Mouse (Mus musculus): ENCODE data around the gene Cnn3. TPM values are rescaled to one million over a fixed set of nuclear protein-coding genes. Genes with fewer than 3 reads are reported as not detected.

Cnn3 gene
- polyA plus RNA-seq (2015; fragmentation: Nextera tagmentation; extraction: Ambion mirVana): 525 and 535 TPM in 2 replicates

DNA sequence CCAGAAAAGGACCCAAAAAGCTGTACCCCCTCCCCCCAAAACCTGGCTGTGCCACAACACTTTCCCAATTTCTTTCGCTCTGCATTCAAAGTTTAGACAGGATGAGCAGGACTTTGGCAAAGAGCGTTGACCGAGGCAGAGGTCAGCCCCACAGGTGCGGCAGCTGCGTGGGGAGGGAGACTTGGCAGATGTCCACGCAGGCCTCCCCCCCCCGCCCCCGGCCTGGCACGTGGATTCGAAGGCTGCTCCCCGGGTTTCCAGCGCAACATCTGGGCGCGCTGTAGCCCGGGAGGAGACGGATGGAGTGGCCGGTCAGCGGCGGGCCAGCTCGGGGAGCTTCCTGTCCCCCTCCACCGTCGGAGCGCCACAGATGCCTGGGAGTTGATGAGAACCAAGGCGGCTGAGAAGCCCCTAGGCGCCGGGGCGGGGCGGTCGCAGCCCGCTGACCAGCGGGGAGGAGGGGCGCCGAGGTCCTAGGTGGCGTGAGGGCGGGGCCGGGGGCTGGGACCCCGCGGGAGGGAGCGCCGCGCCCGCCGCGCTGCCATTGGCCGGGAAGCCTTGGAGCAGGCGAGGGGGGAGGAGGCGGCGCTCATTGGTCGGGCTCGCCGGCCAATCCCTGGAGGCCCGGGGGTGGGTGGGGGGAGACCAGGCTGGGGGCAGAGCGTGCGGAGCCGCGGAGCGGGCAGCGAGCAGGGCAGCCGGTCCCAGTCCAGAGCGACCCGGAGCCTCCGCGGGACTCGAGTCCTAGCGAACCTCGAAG lies at the start of gene Cnn3:
TSS of gene Cnn3 (plus strand) at position 637 of the 760 bp plus-strand sequence.
- Histone ChIP-seq H3K4me3 (replicated peaks; ENCODE audit: low read length) (peak within 1 kb of the TSS; percentile 85), H3K27me3 (ENCODE audit: control insufficient read depth, insufficient read depth, low read length) (no peaks in the 10 kb centered on the region), H3K9ac (ENCODE audit: low read length) (peak within 1 kb of the TSS; percentile 95), H3K4me1 (ENCODE audit: control insufficient read depth, insufficient read depth, low read length) (peaks cover 27% of the 10 kb centered on the region), H3K9me3 (replicated peaks; ENCODE audit: control insufficient read depth, low read length) (no peaks in the 10 kb centered on the region), H3K27ac (ENCODE audit: low read length) (peak within 1 kb of the TSS; percentile 99), H3K36me3 (ENCODE audit: control insufficient read depth, insufficient read depth, low read length) (no peaks in the 10 kb centered on the region), H3K4me2 (ENCODE audit: low read depth, low read length) (peak within 1 kb of the TSS; percentile 96)
- under 1% methylated on average over 65 of the region's 66 CpGs for WGBS
- peak; percentile 92 for ATAC-seq (ENCODE audit: insufficient read depth, low FRiP score)

DNA sequence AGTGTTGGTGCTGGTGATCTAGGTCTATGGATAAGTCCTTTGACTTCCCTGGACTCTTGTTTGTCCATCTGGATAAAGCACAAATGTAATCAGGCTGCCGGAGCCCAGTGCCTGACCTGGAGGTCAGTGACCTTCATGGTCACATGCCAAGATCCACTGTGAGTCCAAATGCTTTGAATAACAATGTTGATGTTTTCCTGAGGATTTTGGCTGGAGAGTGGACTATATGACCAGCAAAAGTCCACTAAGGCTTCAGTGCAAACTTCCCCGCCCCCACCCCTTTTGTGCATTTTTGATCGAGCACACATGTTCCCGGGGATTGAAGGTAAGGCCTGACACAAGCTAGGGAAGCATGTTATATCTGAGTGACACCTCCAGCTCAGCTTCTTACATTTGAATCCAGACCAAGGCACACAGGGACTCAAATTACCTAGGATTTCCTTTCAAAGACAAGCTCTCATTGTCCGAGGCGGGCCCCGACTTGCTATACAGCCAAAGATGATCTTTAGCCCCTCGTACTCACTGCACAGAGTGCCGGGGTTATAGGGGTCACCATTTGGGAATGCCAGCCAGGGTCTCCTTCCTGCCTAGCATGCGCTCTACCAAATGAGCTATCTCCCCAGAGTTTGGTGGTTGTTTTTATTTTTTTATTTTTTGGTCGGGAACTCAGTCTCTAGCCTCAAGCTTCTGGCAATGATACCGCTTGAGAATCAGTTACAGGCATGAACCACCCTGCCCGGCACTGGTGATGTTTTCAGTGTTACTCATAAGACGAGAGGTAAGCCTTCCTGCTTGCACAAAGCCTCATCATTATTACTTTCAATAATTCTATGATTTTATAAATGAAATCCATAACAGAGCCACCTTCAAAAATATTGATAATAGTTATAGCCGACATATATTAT lies 47.3 kb upstream of the Cnn3 start:
- ATAC-seq (ENCODE audit: insufficient read depth, low FRiP score): no peak
- Histone ChIP-seq H3K27me3 (ENCODE audit: control insufficient read depth, insufficient read depth, low read length) (no peaks in the 10 kb centered on the region), H3K9me3 (replicated peaks; ENCODE audit: control insufficient read depth, low read length) (no peaks in the 10 kb centered on the region), H3K4me3 (replicated peaks; ENCODE audit: low read length) (no peak overlapping the region), H3K4me2 (ENCODE audit: low read depth, low read length) (no peak overlapping the region), H3K27ac (ENCODE audit: low read length) (peak overlapping the region; percentile 7; the same call in 1 of the 2 replicates), H3K4me1 (ENCODE audit: control insufficient read depth, insufficient read depth, low read length) (no peaks in the 10 kb centered on the region), H3K9ac (ENCODE audit: low read length) (no peak overlapping the region), H3K36me3 (ENCODE audit: control insufficient read depth, insufficient read depth, low read length) (no peaks in the 10 kb centered on the region)
- 66% methylated on average over 15 of the region's 15 CpGs for WGBS

- no peaks in the 10 kb centered on the region for H3K4me1 ChIP-seq (ENCODE audit: control insufficient read depth, insufficient read depth, low read length)
- ATAC-seq (ENCODE audit: insufficient read depth, low FRiP score): no peak
- no peak overlapping the region for H3K27ac ChIP-seq (ENCODE audit: low read length)
- H3K9ac ChIP-seq (ENCODE audit: low read length): no peak overlapping the region
- no peaks in the 10 kb centered on the region for H3K36me3 ChIP-seq (ENCODE audit: control insufficient read depth, insufficient read depth, low read length)
- no peaks in the 10 kb centered on the region for H3K27me3 ChIP-seq (ENCODE audit: control insufficient read depth, insufficient read depth, low read length)
- 77% methylated on average over 5 of the region's 5 CpGs for WGBS
- H3K4me3 ChIP-seq (replicated peaks; ENCODE audit: low read length): no peak overlapping the region
- H3K9me3 ChIP-seq (replicated peaks; ENCODE audit: control insufficient read depth, low read length): no peaks in the 10 kb centered on the region
- H3K4me2 ChIP-seq (ENCODE audit: low read depth, low read length): no peak overlapping the region
Measured at GRCm38 (mm10) chr3:121379699-121380098, 46.6 kb upstream of the Cnn3 start.

GRCm38 (mm10) chr3:121387471-121388009 lies 38.8 kb upstream of the Cnn3 start:
- peaks cover 11% of the 10 kb centered on the region; the same call in 1 of the 2 replicates for H3K4me1 ChIP-seq (ENCODE audit: control insufficient read depth, insufficient read depth, low read length)
- WGBS: 74% methylated on average over 3 of the region's 3 CpGs
- no peak overlapping the region for H3K27ac ChIP-seq (ENCODE audit: low read length)
- H3K4me3 ChIP-seq (replicated peaks; ENCODE audit: low read length): no peak overlapping the region
- no peaks in the 10 kb centered on the region for H3K36me3 ChIP-seq (ENCODE audit: control insufficient read depth, insufficient read depth, low read length)
- no peak overlapping the region for H3K4me2 ChIP-seq (ENCODE audit: low read depth, low read length)
- no peak overlapping the region for H3K9ac ChIP-seq (ENCODE audit: low read length)
- H3K9me3 ChIP-seq (replicated peaks; ENCODE audit: control insufficient read depth, low read length): no peaks in the 10 kb centered on the region
- ATAC-seq (ENCODE audit: insufficient read depth, low FRiP score): no peak
- H3K27me3 ChIP-seq (ENCODE audit: control insufficient read depth, insufficient read depth, low read length): no peaks in the 10 kb centered on the region

DNA sequence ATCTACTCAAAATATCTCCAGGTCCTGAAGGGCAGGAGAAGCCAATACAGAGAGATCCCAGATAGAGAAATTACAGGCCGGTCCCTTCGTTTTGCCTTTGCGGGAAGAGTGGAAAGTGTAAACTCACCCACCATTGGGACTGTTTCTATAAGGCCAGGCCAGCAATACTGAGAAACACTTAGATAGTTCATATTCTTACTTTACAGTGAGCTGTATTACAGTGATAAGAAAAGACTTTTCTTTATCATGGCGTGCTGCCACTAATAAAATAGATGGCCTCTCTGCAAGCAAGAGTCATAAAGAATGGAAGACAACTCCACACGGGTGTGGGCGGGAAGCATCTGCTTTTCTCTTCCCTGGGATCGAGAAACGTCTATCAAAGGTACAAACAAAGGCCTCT lies 36.9 kb upstream of the Cnn3 start:
- Histone ChIP-seq H3K4me3 (replicated peaks; ENCODE audit: low read length) (no peak overlapping the region), H3K36me3 (ENCODE audit: control insufficient read depth, insufficient read depth, low read length) (no peaks in the 10 kb centered on the region)

GRCm38 (mm10) chr3:121389860-121390530 lies 36.3 kb upstream of the Cnn3 start:
- H3K27me3 ChIP-seq (ENCODE audit: control insufficient read depth, insufficient read depth, low read length): no peaks in the 10 kb centered on the region
- no peak overlapping the region; the same call in 1 of the 2 replicates for H3K4me3 ChIP-seq (replicated peaks; ENCODE audit: low read length)
- no peaks in the 10 kb centered on the region for H3K9me3 ChIP-seq (replicated peaks; ENCODE audit: control insufficient read depth, low read length)
- H3K36me3 ChIP-seq (ENCODE audit: control insufficient read depth, insufficient read depth, low read length): no peaks in the 10 kb centered on the region
- ATAC-seq (ENCODE audit: insufficient read depth, low FRiP score): peak; percentile 67
- 21% methylated on average over 17 of the region's 17 CpGs for WGBS
- H3K9ac ChIP-seq (ENCODE audit: low read length): no peak overlapping the region
- peaks cover 11% of the 10 kb centered on the region; the same call in 1 of the 2 replicates for H3K4me1 ChIP-seq (ENCODE audit: control insufficient read depth, insufficient read depth, low read length)
- H3K4me2 ChIP-seq (ENCODE audit: low read depth, low read length): peak overlapping the region; percentile 33
- H3K27ac ChIP-seq (ENCODE audit: low read length): peak overlapping the region; percentile 79

More for the DNA sequence above, 36.9 kb upstream of the Cnn3 start:
- peaks cover 11% of the 10 kb centered on the region; the same call in 1 of the 2 replicates for H3K4me1 ChIP-seq (ENCODE audit: control insufficient read depth, insufficient read depth, low read length)
- peak overlapping the region; percentile 79; the same call in 1 of the 2 replicates for H3K27ac ChIP-seq (ENCODE audit: low read length)
- 60% methylated on average over 8 of the region's 8 CpGs for WGBS
- H3K9me3 ChIP-seq (replicated peaks; ENCODE audit: control insufficient read depth, low read length): no peaks in the 10 kb centered on the region
- H3K27me3 ChIP-seq (ENCODE audit: control insufficient read depth, insufficient read depth, low read length): no peaks in the 10 kb centered on the region
- no peak overlapping the region for H3K9ac ChIP-seq (ENCODE audit: low read length)
- no peak for ATAC-seq (ENCODE audit: insufficient read depth, low FRiP score)
- peak overlapping the region; percentile 33; the same call in 1 of the 2 replicates for H3K4me2 ChIP-seq (ENCODE audit: low read depth, low read length)

DNA sequence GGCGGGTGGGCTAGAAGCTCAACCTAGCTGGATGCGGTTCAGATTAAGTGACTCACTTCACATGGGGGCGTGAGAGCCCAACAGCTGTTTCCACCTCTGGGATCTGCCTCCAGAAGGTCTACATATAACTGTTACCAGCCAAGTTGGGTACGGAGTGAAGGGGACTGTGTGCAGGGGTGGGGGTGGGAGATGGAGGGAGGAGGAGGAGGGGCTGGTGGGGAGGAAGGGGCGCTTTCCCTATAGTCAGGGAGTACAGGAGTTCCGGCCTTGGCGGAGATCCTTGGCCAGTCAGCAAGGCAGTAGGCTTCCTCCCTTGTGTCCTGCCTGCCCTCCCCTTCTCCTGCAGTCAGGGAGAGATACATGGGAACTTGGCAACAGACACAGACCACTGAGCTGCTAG lies 35.6 kb upstream of the Cnn3 start:
- Histone ChIP-seq H3K9ac (ENCODE audit: low read length) (no peak overlapping the region), H3K27ac (ENCODE audit: low read length) (peak overlapping the region; percentile 79), H3K4me3 (replicated peaks; ENCODE audit: low read length) (no peak overlapping the region), H3K4me1 (ENCODE audit: control insufficient read depth, insufficient read depth, low read length) (peaks cover 11% of the 10 kb centered on the region; the same call in 1 of the 2 replicates), H3K27me3 (ENCODE audit: control insufficient read depth, insufficient read depth, low read length) (no peaks in the 10 kb centered on the region), H3K9me3 (replicated peaks; ENCODE audit: control insufficient read depth, low read length) (no peaks in the 10 kb centered on the region), H3K4me2 (ENCODE audit: low read depth, low read length) (peak overlapping the region; percentile 33; the same call in 1 of the 2 replicates), H3K36me3 (ENCODE audit: control insufficient read depth, insufficient read depth, low read length) (no peaks in the 10 kb centered on the region)
- peak; percentile 61; the same call in 1 of the 2 replicates for ATAC-seq (ENCODE audit: insufficient read depth, low FRiP score)
- 36% methylated on average over 7 of the region's 7 CpGs for WGBS

GRCm38 (mm10) chr3:121395588-121396295 lies 30.6 kb upstream of the Cnn3 start:
- H3K4me3 ChIP-seq (replicated peaks; ENCODE audit: low read length): no peak overlapping the region
- no peaks in the 10 kb centered on the region for H3K9me3 ChIP-seq (replicated peaks; ENCODE audit: control insufficient read depth, low read length)
- peak; percentile 73 for ATAC-seq (ENCODE audit: insufficient read depth, low FRiP score)
- 62% methylated on average over 16 of the region's 16 CpGs for WGBS
- peaks cover 5% of the 10 kb centered on the region for H3K4me1 ChIP-seq (ENCODE audit: control insufficient read depth, insufficient read depth, low read length)
- H3K27me3 ChIP-seq (ENCODE audit: control insufficient read depth, insufficient read depth, low read length): no peaks in the 10 kb centered on the region
- H3K27ac ChIP-seq (ENCODE audit: low read length): no peak overlapping the region; the same call in 1 of the 2 replicates
- no peak overlapping the region for H3K4me2 ChIP-seq (ENCODE audit: low read depth, low read length)
- no peak overlapping the region for H3K9ac ChIP-seq (ENCODE audit: low read length)
- no peaks in the 10 kb centered on the region for H3K36me3 ChIP-seq (ENCODE audit: control insufficient read depth, insufficient read depth, low read length)
